Mouse (Mus musculus): Measurements from ENCODE around the gene Gast. TPM values are rescaled to one million over a fixed set of nuclear protein-coding genes. Genes with fewer than 3 reads are reported as not detected.

The Gast gene
- polyA plus RNA-seq, 1 experiment from 2014 or later: 1.1 TPM

- no peak overlapping the region for H3K4me2 ChIP-seq (ENCODE audit: low read depth, low read length)
- H3K9me3 ChIP-seq (ENCODE audit: control insufficient read depth, low read length): no peaks in the 10 kb centered on the region
- ATAC-seq (ENCODE audit: low read depth) (no peak), DNase-seq (ENCODE audit: low spot score) (no peak)
- no peak overlapping the region for H3K4me3 ChIP-seq (ENCODE audit: low read depth, low read length)
- H3K27ac ChIP-seq (replicated peaks; ENCODE audit: low read depth, low read length): no peak overlapping the region
- no peaks in the 10 kb centered on the region for H3K27me3 ChIP-seq (replicated peaks; ENCODE audit: control insufficient read depth, insufficient read depth, low read length)
- H3K9ac ChIP-seq (ENCODE audit: low read depth, low read length): no peak overlapping the region
- no peaks in the 10 kb centered on the region for H3K4me1 ChIP-seq (ENCODE audit: control insufficient read depth, insufficient read depth, low read length)
- WGBS: 96% methylated on average over 14 of the region's 14 CpGs
- H3K36me3 ChIP-seq (ENCODE audit: control insufficient read depth, insufficient read depth, low read length): peaks cover 92% of the 10 kb centered on the region
Observed at GRCm38 (mm10) chr11:100377989-100378388, 43.8 kb downstream of the Gast start.

GRCm38 (mm10) chr11:100378446-100378845 lies 44.2 kb downstream of the Gast start:
- Histone ChIP-seq H3K27ac (replicated peaks; ENCODE audit: low read depth, low read length) (no peak overlapping the region), H3K9ac (ENCODE audit: low read depth, low read length) (no peak overlapping the region), H3K36me3 (ENCODE audit: control insufficient read depth, insufficient read depth, low read length) (peaks cover 92% of the 10 kb centered on the region), H3K4me1 (ENCODE audit: control insufficient read depth, insufficient read depth, low read length) (no peaks in the 10 kb centered on the region), H3K27me3 (replicated peaks; ENCODE audit: control insufficient read depth, insufficient read depth, low read length) (no peaks in the 10 kb centered on the region), H3K4me2 (ENCODE audit: low read depth, low read length) (no peak overlapping the region), H3K4me3 (ENCODE audit: low read depth, low read length) (no peak overlapping the region), H3K9me3 (ENCODE audit: control insufficient read depth, low read length) (no peaks in the 10 kb centered on the region)
- WGBS: 85% methylated on average over 4 of the region's 5 CpGs
- no peak for DNase-seq (ENCODE audit: low spot score)
- ATAC-seq (ENCODE audit: low read depth): no peak

GRCm38 (mm10) chr11:100379311-100379710 lies 45.1 kb downstream of the Gast start:
- H3K27me3 ChIP-seq (replicated peaks; ENCODE audit: control insufficient read depth, insufficient read depth, low read length): no peaks in the 10 kb centered on the region
- ATAC-seq (ENCODE audit: low read depth) (no peak), DNase-seq (ENCODE audit: low spot score) (no peak)
- H3K4me3 ChIP-seq (ENCODE audit: low read depth, low read length): no peak overlapping the region
- H3K9ac ChIP-seq (ENCODE audit: low read depth, low read length): no peak overlapping the region
- no peak overlapping the region for H3K4me2 ChIP-seq (ENCODE audit: low read depth, low read length)
- WGBS: 90% methylated on average over 4 of the region's 4 CpGs
- no peak overlapping the region for H3K27ac ChIP-seq (replicated peaks; ENCODE audit: low read depth, low read length)
- H3K4me1 ChIP-seq (ENCODE audit: control insufficient read depth, insufficient read depth, low read length): no peaks in the 10 kb centered on the region
- no peaks in the 10 kb centered on the region for H3K9me3 ChIP-seq (ENCODE audit: control insufficient read depth, low read length)
- peaks cover 92% of the 10 kb centered on the region for H3K36me3 ChIP-seq (ENCODE audit: control insufficient read depth, insufficient read depth, low read length)

- Histone ChIP-seq H3K36me3 (ENCODE audit: control insufficient read depth, insufficient read depth, low read length) (peaks cover 81% of the 10 kb centered on the region), H3K9me3 (ENCODE audit: control insufficient read depth, low read length) (no peaks in the 10 kb centered on the region), H3K4me3 (ENCODE audit: low read depth, low read length) (no peak overlapping the region), H3K4me2 (ENCODE audit: low read depth, low read length) (no peak overlapping the region), H3K27me3 (replicated peaks; ENCODE audit: control insufficient read depth, insufficient read depth, low read length) (no peaks in the 10 kb centered on the region), H3K4me1 (ENCODE audit: control insufficient read depth, insufficient read depth, low read length) (peaks cover 13% of the 10 kb centered on the region), H3K27ac (replicated peaks; ENCODE audit: low read depth, low read length) (no peak overlapping the region), H3K9ac (ENCODE audit: low read depth, low read length) (no peak overlapping the region)
- ATAC-seq (ENCODE audit: low read depth): no peak
- WGBS: 76% methylated on average over 6 of the region's 6 CpGs
- no peak for DNase-seq (ENCODE audit: low spot score)
Observed at GRCm38 (mm10) chr11:100382682-100383081, 48.5 kb downstream of the Gast start.

GRCm38 (mm10) chr11:100385016-100385415 lies 50.8 kb downstream of the Gast start:
- no peak overlapping the region for H3K9ac ChIP-seq (ENCODE audit: low read depth, low read length)
- ATAC-seq (ENCODE audit: low read depth) (no peak), DNase-seq (ENCODE audit: low spot score) (no peak)
- H3K4me2 ChIP-seq (ENCODE audit: low read depth, low read length): no peak overlapping the region
- peaks cover 28% of the 10 kb centered on the region for H3K4me1 ChIP-seq (ENCODE audit: control insufficient read depth, insufficient read depth, low read length)
- WGBS: 83% methylated on average over 3 of the region's 3 CpGs
- no peak overlapping the region for H3K4me3 ChIP-seq (ENCODE audit: low read depth, low read length)
- peaks cover 59% of the 10 kb centered on the region for H3K36me3 ChIP-seq (ENCODE audit: control insufficient read depth, insufficient read depth, low read length)
- H3K27ac ChIP-seq (replicated peaks; ENCODE audit: low read depth, low read length): no peak overlapping the region
- H3K27me3 ChIP-seq (replicated peaks; ENCODE audit: control insufficient read depth, insufficient read depth, low read length): no peaks in the 10 kb centered on the region
- no peaks in the 10 kb centered on the region for H3K9me3 ChIP-seq (ENCODE audit: control insufficient read depth, low read length)

- peak overlapping the region; percentile 76 for H3K27ac ChIP-seq (replicated peaks; ENCODE audit: low read depth, low read length)
- peaks cover 37% of the 10 kb centered on the region for H3K4me1 ChIP-seq (ENCODE audit: control insufficient read depth, insufficient read depth, low read length)
- peak overlapping the region; percentile 11; the same call in 1 of the 2 replicates for H3K4me2 ChIP-seq (ENCODE audit: low read depth, low read length)
Observed at GRCm38 (mm10) chr11:100386586-100386985, 52.4 kb downstream of the Gast start.

More at GRCm38 (mm10) chr11:100386586-100386985, 52.4 kb downstream of the Gast start:
- no peak overlapping the region for H3K9ac ChIP-seq (ENCODE audit: low read depth, low read length)
- 40% methylated on average over 5 of the region's 5 CpGs for WGBS
- DNase-seq (ENCODE audit: low spot score) (peak; percentile 87), ATAC-seq (ENCODE audit: low read depth) (peak; percentile 84)
- no peaks in the 10 kb centered on the region for H3K9me3 ChIP-seq (ENCODE audit: control insufficient read depth, low read length)
- no peak overlapping the region for H3K4me3 ChIP-seq (ENCODE audit: low read depth, low read length)
- no peaks in the 10 kb centered on the region for H3K27me3 ChIP-seq (replicated peaks; ENCODE audit: control insufficient read depth, insufficient read depth, low read length)
- peaks cover 44% of the 10 kb centered on the region for H3K36me3 ChIP-seq (ENCODE audit: control insufficient read depth, insufficient read depth, low read length)

Other genes starting within 250 kb of the Gast start
- gene Krt32, start 246.2 kb upstream of the Gast start, polyA plus RNA-seq (2014; fragmentation: Nextera tagmentation; extraction: Ambion mirVana): 0.79 and 1.4 TPM in 2 replicates
- gene Krt35, start 238.2 kb upstream of the Gast start, polyA plus RNA-seq (2014; fragmentation: Nextera tagmentation; extraction: Ambion mirVana): 1.5 and 2.9 TPM in 2 replicates
- gene Krt36, start 228.8 kb upstream of the Gast start, polyA plus RNA-seq (2014; fragmentation: Nextera tagmentation; extraction: Ambion mirVana): 0.28 and 0.29 TPM in 2 replicates
- gene Krt13, start 212.8 kb upstream of the Gast start, polyA plus RNA-seq (2014; fragmentation: Nextera tagmentation; extraction: Ambion mirVana): 9.6 and 60.5 TPM in 2 replicates
- gene Krt15, start 198.5 kb upstream of the Gast start, polyA plus RNA-seq (2014; fragmentation: Nextera tagmentation; extraction: Ambion mirVana): 156 and 236 TPM in 2 replicates
- gene Krt19, start 185.7 kb upstream of the Gast start, polyA plus RNA-seq (2014; fragmentation: Nextera tagmentation; extraction: Ambion mirVana): 82.2 and 120 TPM in 2 replicates
- not detected in 2 replicates for gene Krt9, start 141.2 kb upstream of the Gast start, polyA plus RNA-seq (2014; fragmentation: Nextera tagmentation; extraction: Ambion mirVana)
- gene Krt14, start 126.9 kb upstream of the Gast start, polyA plus RNA-seq (2014; fragmentation: Nextera tagmentation; extraction: Ambion mirVana): 365 and 385 TPM in 2 replicates
- 1.2 and 1.8 TPM in 2 replicates for gene Krt16, start 85.5 kb upstream of the Gast start, polyA plus RNA-seq (2014; fragmentation: Nextera tagmentation; extraction: Ambion mirVana)
- 129 and 152 TPM in 2 replicates for gene Krt17, start 73.4 kb upstream of the Gast start, polyA plus RNA-seq (2014; fragmentation: Nextera tagmentation; extraction: Ambion mirVana)
- gene Krt42, start 64.5 kb upstream of the Gast start, polyA plus RNA-seq (2014; fragmentation: Nextera tagmentation; extraction: Ambion mirVana): 0.22 TPM in 1 of 2 replicates, not detected in the other
- gene Eif1, start 14.5 kb upstream of the Gast start, polyA plus RNA-seq (2014; fragmentation: Nextera tagmentation; extraction: Ambion mirVana): 1,802 and 1,879 TPM in 2 replicates
- 3.2 and 4.4 TPM in 2 replicates for gene Hap1, start 21.7 kb downstream of the Gast start, polyA plus RNA-seq (2014; fragmentation: Nextera tagmentation; extraction: Ambion mirVana)
- 107 and 116 TPM in 2 replicates for gene Jup, start 63.4 kb downstream of the Gast start, polyA plus RNA-seq (2014; fragmentation: Nextera tagmentation; extraction: Ambion mirVana)
- 92.8 and 100 TPM in 2 replicates for gene P3h4, start 80.4 kb downstream of the Gast start, polyA plus RNA-seq (2014; fragmentation: Nextera tagmentation; extraction: Ambion mirVana)
- gene Fkbp10, start 81.3 kb downstream of the Gast start, polyA plus RNA-seq (2014; fragmentation: Nextera tagmentation; extraction: Ambion mirVana): 208 TPM in 2 replicates
- gene Nt5c3b, start 107.4 kb downstream of the Gast start, polyA plus RNA-seq (2014; fragmentation: Nextera tagmentation; extraction: Ambion mirVana): 108 and 127 TPM in 2 replicates
- 0.55 and 0.84 TPM in 2 replicates for gene Klhl10, start 107.5 kb downstream of the Gast start, polyA plus RNA-seq (2014; fragmentation: Nextera tagmentation; extraction: Ambion mirVana)
- 11.7 and 11.9 TPM in 2 replicates for gene Klhl11, start 138.3 kb downstream of the Gast start, polyA plus RNA-seq (2014; fragmentation: Nextera tagmentation; extraction: Ambion mirVana)
- gene Acly, start 193.6 kb downstream of the Gast start, polyA plus RNA-seq (2014; fragmentation: Nextera tagmentation; extraction: Ambion mirVana): 114 and 148 TPM in 2 replicates
- gene Ttc25, start 211.2 kb downstream of the Gast start, polyA plus RNA-seq (2014; fragmentation: Nextera tagmentation; extraction: Ambion mirVana): 1.4 and 2.4 TPM in 2 replicates
- gene Cnp, start 240.5 kb downstream of the Gast start, polyA plus RNA-seq (2014; fragmentation: Nextera tagmentation; extraction: Ambion mirVana): 33.6 and 37.3 TPM in 2 replicates